Mouse (Mus musculus): ENCODE data around the gene Nat8f1.
"Not testable (repeated sequence)": the region's sequence is repeated elsewhere in the genome, so short reads cannot be mapped to it uniquely, and the experiment has no call there.

Gene Nat8f1

DNA sequence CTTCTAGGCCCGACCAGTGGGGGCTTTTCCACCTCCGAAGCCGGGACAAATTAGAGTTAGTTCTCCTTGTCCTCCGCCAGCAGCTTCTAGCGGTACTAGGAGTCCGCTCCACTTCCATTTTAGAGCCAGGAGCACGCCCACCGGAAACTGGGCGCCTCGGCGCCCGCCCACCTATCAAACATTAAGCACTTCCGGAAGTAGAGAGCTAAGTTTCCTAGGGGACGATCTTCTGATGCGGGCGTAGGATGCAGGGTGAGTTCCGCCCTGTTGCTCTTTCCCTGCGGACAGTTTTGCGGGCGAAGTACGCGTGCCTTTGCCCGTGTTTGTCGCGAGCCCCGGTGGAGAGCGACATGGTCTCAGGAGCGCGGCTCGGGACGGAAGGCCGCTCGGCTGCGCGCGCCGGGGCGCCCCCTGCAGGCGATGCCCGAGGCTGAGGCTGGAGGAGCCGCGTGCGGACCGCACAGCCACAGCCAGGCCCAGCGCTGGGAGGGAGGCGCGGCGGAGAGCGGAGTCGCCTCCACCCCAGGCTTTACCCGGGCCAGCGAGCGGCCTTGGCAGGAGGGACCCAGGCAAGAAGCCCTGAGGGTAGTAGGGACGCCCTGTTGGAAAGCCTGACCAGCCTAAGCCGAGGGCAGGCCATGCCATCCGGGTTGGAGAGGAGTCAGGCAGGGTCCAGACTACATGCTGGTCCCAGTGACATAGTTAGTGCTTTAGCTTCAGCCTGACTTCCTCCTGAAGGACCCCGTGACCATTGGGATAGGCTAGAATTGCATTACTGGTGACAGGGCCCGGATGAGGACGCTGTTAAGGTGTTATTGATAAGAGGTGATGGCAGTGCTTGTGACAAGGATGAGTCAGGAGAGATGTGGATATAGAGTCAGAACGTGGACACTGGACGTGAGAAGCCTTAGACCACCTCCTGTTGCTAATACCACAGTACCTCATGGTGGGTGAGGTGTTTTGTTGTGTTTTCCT, at the start of gene Nat8f1:
TSS of gene Nat8f1 (minus strand) at position 149 of the 975 bp plus-strand sequence.
- peak; percentile 93 for DNase-seq (ENCODE audit: low read depth)

- peak; percentile 94 for DNase-seq (ENCODE audit: low read depth)
Measured at GRCm38 (mm10) chr6:85961101-85962091, 45.9 kb upstream of the Nat8f1 start, which contains the start of gene Dusp11. Gene Dusp11, minus strand, starts transcription at chr6:85961667.

GRCm38 (mm10) chr6:85957581-85957980, 42.1 kb upstream of the Nat8f1 start:
- no peak for DNase-seq (ENCODE audit: low read depth)

GRCm38 (mm10) chr6:85948549-85948948, 33.1 kb upstream of the Nat8f1 start:
- DNase-seq (ENCODE audit: low read depth): no peak

DNA sequence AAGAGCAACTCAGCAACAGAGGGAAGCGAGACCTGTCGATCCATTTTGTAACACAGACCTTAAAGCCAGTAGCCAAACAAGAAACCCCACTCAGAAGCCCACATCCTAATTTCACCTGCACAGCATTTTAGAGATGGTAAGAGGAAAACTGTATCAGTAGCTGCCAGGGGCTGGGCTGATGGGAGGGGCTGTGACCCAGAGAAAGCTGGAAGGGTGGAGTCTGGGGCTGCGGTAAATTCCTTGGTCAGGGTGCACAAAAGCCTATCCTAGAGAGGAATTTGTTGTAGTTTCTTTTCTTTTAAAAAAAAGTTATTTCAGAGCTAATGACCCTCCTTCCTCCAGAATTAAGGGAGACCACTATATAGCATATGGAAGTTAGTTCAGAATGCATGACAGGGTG, 27.0 kb upstream of the Nat8f1 start:
- DNase-seq (ENCODE audit: low read depth): no peak

DNA sequence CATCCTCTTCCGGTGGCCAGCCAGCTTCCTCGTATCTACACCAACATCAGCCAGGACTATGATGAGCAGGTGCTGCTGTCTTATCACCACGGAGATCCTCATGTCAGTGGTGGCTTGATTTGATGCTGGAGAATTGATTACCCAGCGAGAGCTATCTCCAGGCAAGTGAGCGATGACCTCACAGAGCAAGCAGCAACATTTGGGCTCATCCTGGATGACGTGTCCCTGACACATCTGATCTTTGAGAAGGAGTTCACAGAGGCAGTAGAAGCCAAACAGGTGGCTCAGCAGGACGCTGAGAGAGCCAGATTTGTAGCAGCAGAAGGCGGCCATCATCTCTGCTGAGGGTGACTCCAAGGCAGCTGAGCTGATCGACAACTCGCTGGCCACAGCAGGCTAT, 23.2 kb upstream of the Nat8f1 start:
- DNase-seq (ENCODE audit: low read depth): no peak

DNA sequence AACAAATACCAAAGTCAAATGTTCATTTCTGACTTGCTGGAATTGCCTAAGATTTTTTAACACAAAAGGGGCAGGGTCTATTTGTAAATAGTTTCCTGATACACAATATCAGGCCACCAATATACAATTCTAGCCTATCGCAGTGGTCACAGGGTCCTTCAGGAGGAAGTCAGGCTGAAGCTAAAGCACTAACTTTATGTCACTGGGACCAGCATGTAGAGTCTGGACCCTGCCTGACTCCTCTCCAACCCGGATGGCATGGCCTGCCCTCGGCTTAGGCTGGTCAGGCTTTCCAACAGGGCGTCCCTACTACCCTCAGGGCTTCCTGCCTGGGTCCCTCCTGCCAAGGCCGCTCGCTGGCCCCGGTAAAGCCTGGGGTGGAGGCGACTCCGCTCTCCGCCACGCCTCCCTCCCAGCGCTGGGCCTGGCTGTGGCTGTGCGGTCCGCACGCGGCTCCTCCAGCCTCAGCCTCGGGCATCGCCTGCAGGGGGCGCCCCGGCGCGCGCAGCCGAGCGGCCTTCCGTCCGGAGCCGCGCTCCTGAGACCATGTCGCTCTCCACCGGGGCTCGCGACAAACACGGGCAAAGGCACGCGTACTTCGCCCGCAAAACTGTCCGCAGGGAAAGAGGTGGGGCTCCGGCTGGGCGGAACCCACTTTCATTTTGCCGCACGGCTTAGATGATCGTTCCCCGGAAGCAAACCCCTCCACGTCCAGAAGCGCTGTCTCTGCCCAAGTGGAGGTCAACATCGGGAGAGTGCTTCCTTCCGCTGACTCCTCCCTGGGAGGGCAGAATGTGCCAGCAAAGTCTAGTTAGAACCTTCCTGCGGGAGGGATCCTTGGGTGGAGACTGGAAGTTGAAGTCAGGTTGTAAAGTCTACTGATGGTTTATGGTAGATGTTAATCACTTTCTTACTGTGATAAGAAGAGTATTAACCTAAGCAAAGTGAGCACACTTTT, 21.3 kb upstream of the Nat8f1 start:
- DNase-seq (ENCODE audit: low read depth): peak; percentile 88

DNA sequence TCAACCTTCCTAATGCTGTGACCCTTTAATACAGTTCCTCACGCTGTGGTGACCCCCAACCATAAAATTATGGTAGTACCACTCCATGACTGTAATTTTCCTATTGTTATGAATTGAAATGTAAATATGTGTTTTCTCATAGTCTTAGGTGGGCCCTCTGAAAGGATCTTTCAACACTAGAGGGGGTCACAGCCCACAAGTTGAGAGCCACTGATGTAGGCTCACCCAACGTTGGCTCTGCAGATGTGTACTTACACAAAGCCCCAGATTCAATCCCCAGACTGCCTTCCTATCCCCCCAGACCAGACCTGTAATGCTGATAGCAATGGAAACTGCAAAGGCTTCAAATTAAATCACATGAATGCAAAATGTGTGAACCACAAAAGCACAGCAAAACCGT, 20.2 kb upstream of the Nat8f1 start:
- peak; percentile 70 for DNase-seq (ENCODE audit: low read depth)

GRCm38 (mm10) chr6:85934047-85934446, 18.6 kb upstream of the Nat8f1 start:
- peak; percentile 19 for DNase-seq (ENCODE audit: low read depth)

- no peak for DNase-seq (ENCODE audit: low read depth)
Measured at GRCm38 (mm10) chr6:85929312-85929711, 13.8 kb upstream of the Nat8f1 start.

DNA sequence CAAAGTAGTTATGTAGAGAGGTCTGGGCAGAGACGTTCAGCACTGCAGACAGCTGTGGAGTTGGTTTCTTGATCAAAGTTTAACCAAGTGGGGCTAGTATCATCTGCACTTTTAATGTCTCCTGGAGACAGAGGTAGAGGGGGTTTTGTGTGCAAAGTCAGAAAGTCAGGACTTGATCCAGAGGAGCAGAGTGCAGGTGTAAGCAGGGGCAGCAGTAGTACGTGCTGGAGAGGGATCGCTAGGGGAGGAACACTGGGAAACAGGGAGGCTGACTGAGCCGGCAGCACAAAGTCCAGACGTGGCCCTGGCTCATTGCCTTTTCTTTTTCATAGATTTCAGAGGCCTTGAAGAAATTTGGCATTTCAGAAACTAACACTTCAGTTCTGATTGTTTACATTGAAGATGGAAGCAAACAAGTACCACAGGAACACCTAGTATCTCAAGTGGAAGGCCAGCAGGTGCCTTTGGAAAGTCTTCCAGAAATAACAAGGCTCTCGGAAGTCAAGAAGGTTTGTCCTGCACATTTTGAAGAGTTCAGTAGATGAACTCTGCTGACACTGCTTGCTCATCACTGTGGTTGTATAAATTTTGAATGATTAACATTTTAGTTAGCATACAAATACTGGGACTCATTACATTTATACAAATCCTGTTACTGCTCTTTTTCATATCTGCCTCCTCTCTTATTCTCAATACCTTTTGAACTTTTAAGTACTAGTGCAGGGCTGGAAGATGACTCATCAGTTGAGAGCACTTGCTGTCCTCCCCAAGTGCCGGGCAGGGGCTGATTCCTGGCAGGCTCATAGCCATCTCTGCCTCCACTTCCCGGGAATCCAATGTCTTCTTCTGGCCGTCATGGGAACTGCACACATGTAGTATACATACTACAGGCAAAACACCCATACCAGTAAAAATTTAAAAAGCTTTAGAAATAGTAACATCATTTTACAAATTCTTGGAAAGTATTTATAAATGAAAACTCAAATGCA, 12.3 kb upstream of the Nat8f1 start:
- no peak for DNase-seq (ENCODE audit: low read depth)

- no peak for DNase-seq (ENCODE audit: low read depth)
Measured at GRCm38 (mm10) chr6:85926709-85927108, 11.2 kb upstream of the Nat8f1 start.

- DNase-seq (ENCODE audit: low read depth): peak; percentile 85
Measured at GRCm38 (mm10) chr6:85923643-85924042, 8.2 kb upstream of the Nat8f1 start.

DNA sequence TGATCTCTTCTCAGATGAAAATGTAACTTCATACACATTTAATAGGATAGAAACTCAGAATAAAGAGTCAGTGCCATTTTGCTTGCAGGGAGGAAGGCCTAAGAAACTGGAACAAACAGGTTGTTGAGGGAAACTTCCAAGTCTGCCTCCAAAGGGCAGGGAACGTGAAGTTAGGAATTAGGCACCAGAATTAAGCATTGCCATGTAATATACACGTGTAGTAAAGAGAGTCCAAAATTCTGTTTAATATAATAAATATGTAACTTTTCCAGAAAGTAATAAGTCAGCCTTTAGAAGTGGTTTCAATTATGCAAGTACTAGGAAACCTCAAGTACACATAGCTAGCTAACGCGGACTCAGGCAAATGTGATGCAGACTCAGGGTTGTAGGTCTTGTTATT, 3.9 kb upstream of the Nat8f1 start:
- DNase-seq (ENCODE audit: low read depth): no peak

GRCm38 (mm10) chr6:85918341-85918740, 2.9 kb upstream of the Nat8f1 start:
- DNase-seq (ENCODE audit: low read depth): not testable (repeated sequence)

DNA sequence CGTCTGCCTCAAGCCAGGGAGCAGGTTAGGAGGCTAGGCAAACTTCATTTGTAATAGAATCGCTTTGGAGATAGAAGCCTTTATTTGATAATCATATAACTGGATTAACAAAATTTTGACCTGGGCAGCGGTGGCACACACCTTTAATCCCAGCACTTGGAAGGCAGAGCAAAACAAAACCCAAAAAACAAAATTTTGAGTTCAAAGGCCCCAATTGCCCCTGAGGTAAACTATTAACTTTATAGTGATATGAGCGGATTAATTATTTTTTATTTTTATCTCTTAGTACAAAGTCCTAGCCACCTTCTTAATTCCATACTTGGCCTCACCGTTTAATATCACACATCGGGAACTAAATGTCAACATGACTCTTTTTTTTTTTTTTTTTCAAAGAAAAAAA, 1.1 kb upstream of the Nat8f1 start:
- DNase-seq (ENCODE audit: low read depth): no peak

GRCm38 (mm10) chr6:85915141-85915538, 347 bp downstream of the Nat8f1 start:
- DNase-seq (ENCODE audit: low read depth): peak; percentile 43

- peak; percentile 29 for DNase-seq (ENCODE audit: low read depth)
Measured at GRCm38 (mm10) chr6:85911587-85911986, 3.9 kb downstream of the Nat8f1 start, which contains the start of gene Tprkb. Gene Tprkb, plus strand, starts transcription at chr6:85911865.

GRCm38 (mm10) chr6:85909704-85910103, 5.8 kb downstream of the Nat8f1 start:
- DNase-seq (ENCODE audit: low read depth): no peak

DNA sequence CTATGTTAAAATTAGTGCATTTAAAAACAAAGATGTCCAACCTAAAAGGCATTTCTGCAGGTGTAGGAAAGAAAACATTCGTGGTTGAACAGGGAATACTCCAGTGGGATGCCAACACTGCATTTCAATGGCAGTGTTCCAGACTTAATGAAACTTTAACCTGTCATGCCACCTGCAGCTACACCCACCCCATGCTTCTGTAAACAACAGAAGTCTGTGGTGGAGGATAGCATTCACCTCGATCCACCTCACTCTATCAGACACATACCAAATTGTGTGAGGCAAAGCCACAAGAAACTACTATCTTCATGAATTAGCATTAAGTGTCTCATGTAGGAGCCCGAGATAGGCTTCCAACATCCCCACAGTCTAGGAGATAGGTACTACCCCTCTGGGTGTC, 7.1 kb downstream of the Nat8f1 start:
- DNase-seq (ENCODE audit: low read depth): no peak
